Mouse (Mus musculus) limb, embryonic 14.5 days (tissue): ENCODE data around the gene Serpina3m. TPM values are rescaled to one million over a fixed set of nuclear protein-coding genes. Genes with fewer than 3 reads are reported as not detected.
"Not testable (repeated sequence)": the region's sequence is repeated elsewhere in the genome, so short reads cannot be mapped to it uniquely, and the experiment has no call there.

Experiments
- ATAC-seq: fragments of 200-750 bp; cut with Nextera tagmentation; 2 replicates; pipeline ENCODE4 v1.8.0; 2017; ENCODE audit warnings: low read depth, moderate number of reproducible peaks, moderate TSS enrichment; ENCODE audit not compliant: low FRiP score
- DNase-seq: peaks from one replicate; pipeline ENCODE4 v3.0.0-alpha.2; 2015; ENCODE audit warnings: low spot score
- H3K27ac ChIP-seq: fragments of 300-500 bp; sonication (generic); replicated peaks from 2 replicates; pipeline ENCODE4 v1.5.1; 2014; ENCODE audit warnings: low read depth, mild to moderate bottlenecking, low read length, moderate library complexity, mixed read lengths
- H3K27me3 ChIP-seq: fragments of 300-500 bp; sonication (generic); 2 replicates; pipeline ENCODE4 v1.6.1; 2014; ENCODE audit warnings: low read length, mixed read lengths; ENCODE audit not compliant: control insufficient read depth, insufficient read depth
- H3K36me3 ChIP-seq: fragments of 300-500 bp; sonication (generic); 2 replicates; pipeline ENCODE4 v1.6.1; 2014; ENCODE audit warnings: mild to moderate bottlenecking, low read length, moderate library complexity, mixed read lengths; ENCODE audit not compliant: control insufficient read depth, insufficient read depth
- H3K4me1 ChIP-seq: fragments of 300-500 bp; sonication (generic); 2 replicates; pipeline ENCODE4 v1.6.1; 2014; ENCODE audit warnings: antibody characterized with exemption, low read length, mixed read lengths; ENCODE audit not compliant: control insufficient read depth, insufficient read depth
- H3K4me2 ChIP-seq: fragments of 300-500 bp; sonication (generic); replicated peaks from 2 replicates; pipeline ENCODE4 v1.6.1; 2014; ENCODE audit warnings: low read depth, mild to moderate bottlenecking, low read length, moderate library complexity; ENCODE audit not compliant: severe bottlenecking
- H3K4me3 ChIP-seq: fragments of 300-500 bp; sonication (generic); replicated peaks from 2 replicates; pipeline ENCODE4 v1.5.1; 2014; ENCODE audit warnings: low read length
- H3K9ac ChIP-seq: fragments of 300-500 bp; sonication (generic); 2 replicates; pipeline ENCODE4 v1.6.1; 2014; ENCODE audit warnings: mild to moderate bottlenecking, low read depth, low read length, moderate library complexity; ENCODE audit not compliant: severe bottlenecking
- H3K9me3 ChIP-seq: fragments of 300-500 bp; sonication (generic); 2 replicates; pipeline ENCODE4 v1.6.1; 2016; ENCODE audit warnings: low read length; ENCODE audit not compliant: control insufficient read depth
- POLR2A ChIP-seq: fragments of 200-500 bp; IDR thresholded peaks from 2 replicates; pipeline ENCODE4 v1.8.0; 2012; ENCODE audit warnings: inconsistent platforms, mild to moderate bottlenecking, moderate library complexity, borderline replicate concordance; ENCODE audit not compliant: insufficient read depth, insufficient read length; ENCODE audit errors: extremely low read depth
- WGBS: fragments of 180-500 bp; shearing (Covaris S2); extraction: QIAGEN DNeasy Blood & Tissue Kit; methylation state at CpG from one replicate; pipeline ENCODE4 v1.1.7; 2014; 5-methylcytosine and 5-hydroxymethylcytosine counted together
- polyA plus RNA-seq, 2 experiments: library from polyadenylated mRNA; depleted of rRNA in 1 of 2; stranded (reverse) in 1 of 2; unstranded in 1 of 2; fragments of >200 nt; fragmentation: Nextera tagmentation in 1 of 2; extraction: Ambion mirVana in 1 of 2; gene quantifications; 2 replicates each; pipeline versions ENCODE4 v1.2.1 to v1.2.3; 2012 to 2014

The Serpina3m gene
- polyA plus RNA-seq, 2 experiments, result not detected

GRCm38 (mm10) chr12:104379856-104380255, 41.6 kb downstream of the Serpina3m start:
- no peaks in the 10 kb centered on the region for H3K4me1 ChIP-seq
- no peaks in the 10 kb centered on the region for H3K36me3 ChIP-seq
- H3K27ac ChIP-seq, result no peak overlapping the region
- TF ChIP-seq POLR2A, result no peak
- no peak overlapping the region for H3K4me2 ChIP-seq
- DNase-seq (no peak), ATAC-seq (no peak)
- H3K9ac ChIP-seq, result no peak overlapping the region
- 0 out of 2 replicates have a peak, but pooled peaks cover 4% of the 10 kb centered on the region for H3K9me3 ChIP-seq
- WGBS, result 95% methylated on average over 11 of the region's 11 CpGs
- H3K4me3 ChIP-seq, result no peak overlapping the region
- H3K27me3 ChIP-seq, result no peaks in the 10 kb centered on the region

DNA sequence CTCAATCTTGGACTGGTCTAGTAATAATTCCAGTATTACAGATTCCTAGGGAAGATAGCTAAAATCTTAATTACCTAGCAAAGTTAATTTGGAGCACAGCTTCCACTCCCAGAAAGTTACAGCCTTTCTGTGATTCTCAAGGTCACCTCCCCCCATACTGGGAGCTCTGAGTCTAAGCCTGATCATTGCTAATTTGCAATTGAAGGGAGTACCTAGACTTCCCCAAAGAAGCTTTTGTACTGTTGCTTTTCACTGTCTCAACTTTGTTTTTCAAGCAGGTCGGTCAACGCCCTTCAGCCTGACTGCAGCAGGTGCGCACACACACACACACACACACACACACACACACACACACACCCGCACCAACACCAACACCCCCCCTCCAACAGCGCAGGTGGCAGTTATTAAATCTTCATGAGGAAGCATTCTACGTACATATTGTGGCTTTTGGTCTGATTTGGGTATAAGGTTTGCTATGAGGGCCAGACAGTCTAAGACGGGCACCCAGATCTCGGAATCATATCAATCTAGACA, 42.9 kb downstream of the Serpina3m start:
- H3K9me3 ChIP-seq, ATAC-seq, DNase-seq, H3K36me3 ChIP-seq, H3K9ac ChIP-seq, H3K4me2 ChIP-seq, H3K27ac ChIP-seq, H3K4me3 ChIP-seq, H3K4me1 ChIP-seq, H3K27me3 ChIP-seq: not testable (repeated sequence)
- 89% methylated on average over 8 of the region's 8 CpGs for WGBS

DNA sequence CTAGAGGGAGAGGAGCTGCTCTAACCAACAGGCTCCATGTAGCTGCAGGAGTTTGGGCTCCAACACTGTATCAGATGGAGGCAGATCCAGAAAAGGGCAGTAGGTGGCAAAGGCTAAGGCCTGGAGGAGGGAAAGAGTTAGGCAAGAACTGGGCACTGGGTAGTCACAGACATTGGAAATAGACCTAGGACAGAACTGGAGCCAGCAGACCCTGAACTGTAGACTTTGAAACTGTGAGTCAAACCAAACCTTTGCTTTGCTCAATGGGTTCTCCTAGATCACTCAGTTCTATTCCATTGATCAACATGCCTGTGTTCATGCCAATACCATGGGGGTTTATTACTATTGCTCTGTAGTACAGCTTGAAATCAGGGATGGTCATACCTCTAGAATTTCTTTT, 47.7 kb downstream of the Serpina3m start:
- H3K4me1 ChIP-seq, H3K9ac ChIP-seq, H3K9me3 ChIP-seq, DNase-seq, H3K27me3 ChIP-seq, H3K4me3 ChIP-seq, H3K27ac ChIP-seq, H3K36me3 ChIP-seq, ATAC-seq, H3K4me2 ChIP-seq: not testable (repeated sequence)

GRCm38 (mm10) chr12:104386878-104387277, 48.6 kb downstream of the Serpina3m start:
- not testable (repeated sequence) for H3K4me3 ChIP-seq, DNase-seq, H3K27me3 ChIP-seq, ATAC-seq, H3K36me3 ChIP-seq, H3K4me1 ChIP-seq, H3K27ac ChIP-seq, H3K9ac ChIP-seq, H3K4me2 ChIP-seq, H3K9me3 ChIP-seq
- 48% methylated on average over 2 of the region's 2 CpGs for WGBS

DNA sequence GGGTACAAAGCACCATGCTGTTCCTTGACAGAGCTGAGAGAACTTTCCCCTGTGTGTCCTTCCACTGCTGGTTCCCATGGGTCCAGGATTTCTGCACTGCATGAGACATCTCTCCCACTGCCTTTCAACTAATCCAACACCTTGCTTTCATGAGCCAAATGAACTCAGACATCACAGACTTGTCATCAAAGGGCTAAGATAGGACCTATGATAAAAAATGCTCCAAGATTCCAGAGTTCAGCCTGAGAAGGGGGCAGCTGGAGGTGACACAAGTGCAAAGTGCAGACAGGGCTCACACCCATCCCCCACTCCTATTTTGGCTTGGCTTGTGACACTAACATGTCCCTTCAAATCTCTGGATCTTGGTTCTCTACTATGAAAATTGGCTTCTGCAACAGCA, 50.2 kb downstream of the Serpina3m start:
- H3K9ac ChIP-seq, result no peak overlapping the region
- H3K36me3 ChIP-seq, result no peaks in the 10 kb centered on the region
- no peaks in the 10 kb centered on the region for H3K27me3 ChIP-seq
- H3K9me3 ChIP-seq, result no peaks in the 10 kb centered on the region
- no peak for ATAC-seq
- no peak for TF ChIP-seq POLR2A
- no peak for DNase-seq
- no peak overlapping the region for H3K4me3 ChIP-seq
- H3K4me2 ChIP-seq, result no peak overlapping the region
- no peak overlapping the region for H3K27ac ChIP-seq
- H3K4me1 ChIP-seq, result no peaks in the 10 kb centered on the region

- H3K27me3 ChIP-seq, H3K36me3 ChIP-seq, H3K4me3 ChIP-seq, DNase-seq, H3K9me3 ChIP-seq, H3K4me1 ChIP-seq, ATAC-seq, H3K27ac ChIP-seq, H3K4me2 ChIP-seq, H3K9ac ChIP-seq: not testable (repeated sequence)
- 64% methylated on average over 2 of the region's 2 CpGs for WGBS
Observed at GRCm38 (mm10) chr12:104391057-104391456, 52.8 kb downstream of the Serpina3m start.
